Mouse (Mus musculus) right cerebral cortex, postnatal 36 days (tissue): Measurements from ENCODE around the gene Trmt13.
"Not testable (repeated sequence)": the region's sequence is repeated elsewhere in the genome, so short reads cannot be mapped to it uniquely, and the experiment has no call there.

ENCODE experiments used
- DNase-seq, 2 experiments: peaks; one replicate each; pipeline ENCODE4 v3.0.0; 2022; ENCODE audit warnings: low spot score in 2 of 2, mixed read lengths in 1 of 2

The Trmt13 gene

GRCm38 (mm10) chr3:116634091-116634490, 19.7 kb upstream of the Trmt13 start:
- no peak for DNase-seq

- no peak for DNase-seq
Observed at GRCm38 (mm10) chr3:116632971-116633370, 18.6 kb upstream of the Trmt13 start.

GRCm38 (mm10) chr3:116631459-116631858, 17.1 kb upstream of the Trmt13 start:
- DNase-seq, result no peak

- DNase-seq, result no peak
Observed at GRCm38 (mm10) chr3:116622641-116623040, 8.3 kb upstream of the Trmt13 start.

GRCm38 (mm10) chr3:116620636-116621370, 6.4 kb upstream of the Trmt13 start:
- no peak for DNase-seq

GRCm38 (mm10) chr3:116618855-116619254, 4.5 kb upstream of the Trmt13 start:
- DNase-seq, result no peak

GRCm38 (mm10) chr3:116615318-116616068, 1.1 kb upstream of the Trmt13 start:
- no peak for DNase-seq

- no peak for DNase-seq
Observed at GRCm38 (mm10) chr3:116604570-116604969, 9.8 kb downstream of the Trmt13 start.

GRCm38 (mm10) chr3:116601781-116602180, 12.6 kb downstream of the Trmt13 start:
- no peak for DNase-seq

GRCm38 (mm10) chr3:116601005-116601404, 13.4 kb downstream of the Trmt13 start:
- no peak for DNase-seq

- no peak for DNase-seq
Observed at GRCm38 (mm10) chr3:116599705-116600104, 14.7 kb downstream of the Trmt13 start.

GRCm38 (mm10) chr3:116595603-116595991, 18.8 kb downstream of the Trmt13 start:
- no peak for DNase-seq

GRCm38 (mm10) chr3:116594728-116595602, 19.4 kb downstream of the Trmt13 start, which contains the start of gene Sass6:
Sass6 (plus strand) TSS chr3:116594982.
- peak; percentile 95 to 96 for DNase-seq

- no peak for DNase-seq
Observed at GRCm38 (mm10) chr3:116594076-116594727, 20.2 kb downstream of the Trmt13 start.

- DNase-seq, result peak; percentile 27 to 61
Observed at GRCm38 (mm10) chr3:116582201-116582600, 32.2 kb downstream of the Trmt13 start.

- no peak for DNase-seq
Observed at GRCm38 (mm10) chr3:116577286-116577685, 37.1 kb downstream of the Trmt13 start.

- no peak for DNase-seq
Observed at GRCm38 (mm10) chr3:116570628-116571027, 43.8 kb downstream of the Trmt13 start.

- DNase-seq, result no peak
Observed at GRCm38 (mm10) chr3:116563095-116563492, 51.3 kb downstream of the Trmt13 start.

- DNase-seq, result no peak
Observed at GRCm38 (mm10) chr3:116562408-116563094, 51.8 kb downstream of the Trmt13 start, which contains the start of gene Lrrc39. Lrrc39 (plus strand) TSS chr3:116562973.

GRCm38 (mm10) chr3:116561315-116561714, 53.1 kb downstream of the Trmt13 start:
- DNase-seq, result not testable (repeated sequence)

- peak in 1 of 2 experiments; percentile 32 for DNase-seq
Observed at GRCm38 (mm10) chr3:116551362-116551761, 63.0 kb downstream of the Trmt13 start.
